Mouse (Mus musculus) embryonic facial prominence, embryonic 11.5 days (tissue): Measurements from ENCODE around the gene Cass4. TPM values are rescaled to one million over a fixed set of nuclear protein-coding genes. Genes with fewer than 3 reads are reported as not detected.

Experiments
- ATAC-seq: fragments of 200-750 bp; cut with Nextera tagmentation; replicated peaks from 2 replicates; pipeline ENCODE4 v1.8.0; 2017; ENCODE audit warnings: low read depth; ENCODE audit not compliant: insufficient number of reproducible peaks, low FRiP score, low TSS enrichment
- DNase-seq: peaks from one replicate; pipeline ENCODE4 v3.0.0-alpha.2; 2015; ENCODE audit warnings: low spot score
- H3K27ac ChIP-seq: fragments of 300-500 bp; sonication (generic); replicated peaks from 2 replicates; pipeline ENCODE4 v1.5.1; 2014; ENCODE audit warnings: mild to moderate bottlenecking, low read depth, low read length, control low read depth
- H3K27me3 ChIP-seq: fragments of 300-500 bp; sonication (generic); 2 replicates; pipeline ENCODE4 v1.6.1; 2014; ENCODE audit warnings: mild to moderate bottlenecking, low read length, moderate library complexity, mixed read lengths; ENCODE audit not compliant: control insufficient read depth, insufficient read depth
- H3K36me3 ChIP-seq: fragments of 300-500 bp; sonication (generic); replicated peaks from 2 replicates; pipeline ENCODE4 v1.6.1; 2014; ENCODE audit warnings: low read depth, mild to moderate bottlenecking, low read length, moderate library complexity, mixed read lengths; ENCODE audit not compliant: control insufficient read depth, insufficient read depth
- H3K4me1 ChIP-seq: fragments of 300-500 bp; sonication (generic); 2 replicates; pipeline ENCODE4 v1.6.1; 2014; ENCODE audit warnings: low read length, mixed read lengths; ENCODE audit not compliant: control insufficient read depth, insufficient read depth
- H3K4me2 ChIP-seq: fragments of 300-500 bp; sonication (generic); 2 replicates; pipeline ENCODE4 v1.6.1; 2014; ENCODE audit warnings: low read depth, mild to moderate bottlenecking, control low read depth, low read length, moderate library complexity
- H3K4me3 ChIP-seq: fragments of 300-500 bp; sonication (generic); 2 replicates; pipeline ENCODE4 v1.5.1; 2014; ENCODE audit warnings: low read depth, low read length, control low read depth
- H3K9ac ChIP-seq: fragments of 300-500 bp; sonication (generic); replicated peaks from 2 replicates; pipeline ENCODE4 v1.6.1; 2014; ENCODE audit warnings: mild to moderate bottlenecking, control low read depth, low read length
- H3K9me3 ChIP-seq: fragments of 300-500 bp; sonication (generic); replicated peaks from 2 replicates; pipeline ENCODE4 v1.6.1; 2016; ENCODE audit warnings: mild to moderate bottlenecking, low read length, inconsistent platforms, mixed read lengths; ENCODE audit not compliant: control insufficient read depth
- WGBS: fragments of 180-500 bp; shearing (Covaris S2); extraction: QIAGEN DNeasy Blood & Tissue Kit; methylation state at CpG from one replicate; pipeline ENCODE4 v1.1.7; 2014; 5-methylcytosine and 5-hydroxymethylcytosine counted together
- polyA plus RNA-seq: library from polyadenylated mRNA; unstranded; fragments of >200 nt; fragmentation: Nextera tagmentation; extraction: Ambion mirVana; gene quantifications from 2 replicates; pipeline ENCODE4 v1.2.1, GENCODE M21; 2014

Cass4 gene
- polyA plus RNA-seq, 1 experiment from 2014 or later, result 0.34 TPM

GRCm38 (mm10) chr2:172477860-172478259, 84.3 kb downstream of the Cass4 start:
- H3K27ac ChIP-seq, result no peak overlapping the region
- H3K4me1 ChIP-seq, result no peaks in the 10 kb centered on the region
- H3K27me3 ChIP-seq, result no peaks in the 10 kb centered on the region
- H3K4me3 ChIP-seq, result no peak overlapping the region
- 0% methylated on average over 2 of the region's 2 CpGs for WGBS
- H3K36me3 ChIP-seq, result no peaks in the 10 kb centered on the region
- no peaks in the 10 kb centered on the region for H3K9me3 ChIP-seq
- no peak overlapping the region for H3K4me2 ChIP-seq
- DNase-seq (peak; percentile 78), ATAC-seq (0 out of 2 replicates have a peak, but pooled peaks have one; percentile 45)
- H3K9ac ChIP-seq, result no peak overlapping the region

- DNase-seq (no peak), ATAC-seq (no peak)
- Histone ChIP-seq H3K36me3 (no peaks in the 10 kb centered on the region), H3K4me1 (no peaks in the 10 kb centered on the region; the same call in 1 of the 2 replicates), H3K27ac (no peak overlapping the region), H3K4me3 (no peak overlapping the region), H3K4me2 (no peak overlapping the region), H3K27me3 (no peaks in the 10 kb centered on the region), H3K9me3 (no peaks in the 10 kb centered on the region), H3K9ac (no peak overlapping the region)
- 65% methylated on average over 7 of the region's 7 CpGs for WGBS
These were observed 86.7 kb downstream of the Cass4 start for GRCm38 (mm10) chr2:172480296-172480695.

- H3K9ac ChIP-seq, result no peak overlapping the region
- no peak overlapping the region for H3K4me2 ChIP-seq
- H3K36me3 ChIP-seq, result no peaks in the 10 kb centered on the region
- H3K27ac ChIP-seq, result no peak overlapping the region
- 82% methylated on average over 16 of the region's 16 CpGs for WGBS
- no peaks in the 10 kb centered on the region for H3K9me3 ChIP-seq
- no peaks in the 10 kb centered on the region for H3K27me3 ChIP-seq
- ATAC-seq (no peak), DNase-seq (no peak)
- no peak overlapping the region for H3K4me3 ChIP-seq
- H3K4me1 ChIP-seq, result no peaks in the 10 kb centered on the region; the same call in 1 of the 2 replicates
These were observed 88.2 kb downstream of the Cass4 start for GRCm38 (mm10) chr2:172481654-172482385.

Other genes with a start within 250 kb of the Cass4 start
- not detected in 2 replicates for gene Mc3r, start 145.3 kb upstream of the Cass4 start, polyA plus RNA-seq
- gene Fam210b, start 48.2 kb upstream of the Cass4 start, polyA plus RNA-seq, result 24.2 and 25.0 TPM in 2 replicates
- gene Aurka, start 23.3 kb upstream of the Cass4 start, polyA plus RNA-seq, result 204 and 209 TPM in 2 replicates
- gene Cstf1, start 23.1 kb upstream of the Cass4 start, polyA plus RNA-seq, result 49.6 and 51.6 TPM in 2 replicates
- 79.4 and 80.9 TPM in 2 replicates for gene Rtf2, start 46.8 kb downstream of the Cass4 start, polyA plus RNA-seq
- gene Gcnt7, start 64.8 kb downstream of the Cass4 start, polyA plus RNA-seq, result 0.22 and 0.49 TPM in 2 replicates
- 0.32 and 0.63 TPM in 2 replicates for gene Fam209, start 78.7 kb downstream of the Cass4 start, polyA plus RNA-seq
- 16.5 and 17.9 TPM in 2 replicates for gene Tfap2c, start 155.8 kb downstream of the Cass4 start, polyA plus RNA-seq